7 mouse cellular contexts compared by ENCODE assay signal in the genomic region with DNA sequence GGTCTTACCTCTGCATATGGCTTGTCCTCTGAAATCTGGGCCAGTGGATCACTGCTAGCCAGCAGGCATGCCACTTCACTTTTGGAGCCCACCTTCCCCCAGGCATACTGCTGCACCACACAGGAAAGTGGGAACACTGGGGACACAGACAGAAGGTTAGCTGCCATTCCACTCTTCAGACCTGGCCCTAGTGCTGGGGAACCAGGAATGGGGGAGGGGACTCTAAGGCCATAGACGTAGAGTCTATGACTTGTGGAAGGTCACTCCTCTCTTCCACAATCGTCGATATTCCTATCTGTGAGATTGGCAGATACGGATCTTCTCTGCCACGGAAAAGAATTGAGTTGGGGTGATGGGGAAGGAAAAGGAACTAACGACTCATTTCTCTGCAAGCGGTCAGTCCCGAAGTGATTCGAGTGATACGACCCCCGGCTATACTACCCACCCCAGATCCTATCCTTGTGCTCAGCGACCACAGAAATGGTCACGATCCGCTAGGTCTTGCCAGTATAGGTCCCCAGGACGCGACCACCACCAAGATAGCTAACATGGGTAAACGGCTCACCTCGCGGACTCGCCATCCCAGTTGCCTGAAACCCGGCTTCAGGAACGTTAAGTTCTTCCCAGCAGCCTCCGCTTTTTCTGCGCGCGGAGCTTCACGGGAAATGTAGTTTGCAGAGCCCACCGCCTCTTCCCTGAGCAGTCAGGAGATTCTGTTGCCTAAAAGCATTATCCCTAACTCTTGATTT. TPM values are rescaled to one million over a fixed set of nuclear protein-coding genes. Genes with fewer than 3 reads are reported as not detected.
A peak's percentile ranks its signal among the peaks of the same experiment; 100 is the strongest.
DNase-seq lines count a peak whose midpoint lies in the region; ATAC-seq and TF ChIP-seq lines count a peak whose summit lies in the region.

Mpi (minus strand) TSS at position 625 of the 749 bp plus-strand sequence.

- peak; percentile 66; the same call in 1 of the 2 replicates for ATAC-seq in common myeloid progenitor, adult 5-6 weeks (replicated peaks; ENCODE audit: low read depth, poor library complexity, severe bottlenecking)
- peak; percentile 70 for ATAC-seq in hindbrain, postnatal 0 days
- ATAC-seq in megakaryocyte progenitor cell, adult 5-6 weeks (replicated peaks; ENCODE audit: poor library complexity) = peak; percentile 82

- no peak for TF ChIP-seq CTCF in hindbrain, postnatal 0 days (IDR thresholded peaks at IDR 0.05; ENCODE audit: low read depth)

- DNase-seq in adipocyte (ENCODE audit: low spot score) = peak; percentile 68
- DNase-seq in gastrocnemius, adult 8-10 months (ENCODE audit: low spot score in 2 of 2) = peak in 1 of 2 experiments; percentile 40
- peak; percentile 87 for DNase-seq in hindbrain, postnatal 0 days (ENCODE audit: low spot score)
- DNase-seq in left cerebral cortex, postnatal 14 days (ENCODE audit: low spot score in 2 of 2) = peak; percentile 69 to 83
- peak; percentile 78 for DNase-seq in right cerebral cortex, postnatal 25 days

- no peaks in the 10 kb centered on the region for H3K27me3 ChIP-seq in hindbrain, postnatal 0 days (ENCODE audit: insufficient read depth, low read length)

- H3K4me3 ChIP-seq in hindbrain, postnatal 0 days (ENCODE audit: low read length) = peak within 1 kb of the TSS; percentile 69

- H3K27ac ChIP-seq in hindbrain, postnatal 0 days = peak within 1 kb of the TSS; percentile 27; the same call in 1 of the 2 replicates

- under 1% methylated on average over 28 of the region's 28 CpGs for WGBS in hindbrain, postnatal 0 days

- peaks cover 18% of the 10 kb centered on the region for H3K36me3 ChIP-seq in hindbrain, postnatal 0 days (ENCODE audit: insufficient read depth, low read length)

- intact Hi-C loops in left cerebral cortex, postnatal 14 days (cut with DNase I) = loop anchor here (5.0 kb wide), 1 partner anchor 35 kb away; the partner anchor contains the start of gene Ulk3

- H3K4me1 ChIP-seq in hindbrain, postnatal 0 days (ENCODE audit: insufficient read depth, low read length) = peaks cover 9% of the 10 kb centered on the region

- peak within 1 kb of the TSS; percentile 70 for H3K9ac ChIP-seq in hindbrain, postnatal 0 days (replicated peaks; ENCODE audit: low read length)

- H3K9me3 ChIP-seq in hindbrain, postnatal 0 days (ENCODE audit: low read length) = no peaks in the 10 kb centered on the region

- H3K4me2 ChIP-seq in hindbrain, postnatal 0 days (ENCODE audit: low read depth, low read length) = peak within 1 kb of the TSS; percentile 87

RNA-seq across cellular contexts. Expression of gene Mpi, which starts in this region (rescaled TPM):
- total RNA-seq in common myeloid progenitor, adult 5-6 weeks (2017) = 10.7 and 14.5 TPM in 2 replicates
- 10 to 100 TPM; 71.2 to 89.3 (median 74.4) TPM for total RNA-seq in gastrocnemius, adult 8-10 months (2022)
- total RNA-seq in hindbrain, postnatal 0 days (2014; rRNA removed) = 67.9 and 78.6 TPM in 2 replicates
- 61.5 and 64.6 TPM in 2 replicates for polyA plus RNA-seq in hindbrain, postnatal 0 days (2015; fragmentation: Nextera tagmentation; extraction: Ambion mirVana)
- total RNA-seq in left cerebral cortex, postnatal 14 days (2021) = 10 to 100 TPM; 73.3 to 82.3 TPM
- 15.5 and 21.5 TPM in 2 replicates for total RNA-seq in megakaryocyte progenitor cell, adult 5-6 weeks (2015)
- 14.0 and 17.2 TPM in 2 replicates for total RNA-seq in megakaryocyte progenitor cell, adult 5-6 weeks (2017)
